Mouse (Mus musculus) liver, embryonic 16.5 days (tissue): ENCODE measurements around the gene Nceh1. TPM values are rescaled to one million over a fixed set of nuclear protein-coding genes. Genes with fewer than 3 reads are reported as not detected.

Experiments used
- ATAC-seq: fragments of 200-750 bp; cut with Nextera tagmentation; 2 replicates; pipeline ENCODE4 v1.8.0; 2017; ENCODE audit warnings: low read depth, mild to moderate bottlenecking, moderate number of reproducible peaks, moderate library complexity
- H3K27ac ChIP-seq: fragments of 300-500 bp; sonication (generic); 2 replicates; pipeline ENCODE4 v1.5.1; 2014; ENCODE audit warnings: mild to moderate bottlenecking, low read length
- H3K27me3 ChIP-seq: fragments of 300-500 bp; sonication (generic); 2 replicates; pipeline ENCODE4 v1.6.1; 2014; ENCODE audit warnings: low read depth, low read length, mixed read lengths; ENCODE audit not compliant: control insufficient read depth, insufficient read depth
- H3K36me3 ChIP-seq: fragments of 300-500 bp; sonication (generic); 2 replicates; pipeline ENCODE4 v1.6.1; 2014; ENCODE audit warnings: mild to moderate bottlenecking; ENCODE audit not compliant: control insufficient read depth, insufficient read depth
- H3K4me1 ChIP-seq: fragments of 300-500 bp; sonication (generic); 2 replicates; pipeline ENCODE4 v1.6.1; 2014; ENCODE audit warnings: low read depth, low read length, mixed read lengths; ENCODE audit not compliant: control insufficient read depth
- H3K4me2 ChIP-seq: fragments of 300-500 bp; sonication (generic); 2 replicates; pipeline ENCODE4 v1.6.1; 2014; ENCODE audit warnings: low read depth, low read length, mixed read lengths
- H3K4me3 ChIP-seq: fragments of 300-500 bp; sonication (generic); 2 replicates; pipeline ENCODE4 v1.5.1; 2014; ENCODE audit warnings: low read depth, mild to moderate bottlenecking, low read length
- H3K9ac ChIP-seq: fragments of 300-500 bp; sonication (generic); 2 replicates; pipeline ENCODE4 v1.6.1; 2014; ENCODE audit warnings: low read depth, low read length
- H3K9me3 ChIP-seq: fragments of 300-500 bp; sonication (generic); replicated peaks from 2 replicates; pipeline ENCODE4 v1.6.1; 2016; ENCODE audit warnings: low read length; ENCODE audit not compliant: control insufficient read depth
- WGBS: fragments of 180-500 bp; shearing (Covaris S2); extraction: QIAGEN DNeasy Blood & Tissue Kit; methylation state at CpG from one replicate; pipeline ENCODE4 v1.1.7; 2014; ENCODE audit not compliant: insufficient replicate concordance; 5-methylcytosine and 5-hydroxymethylcytosine counted together
- polyA plus RNA-seq: library from polyadenylated mRNA; unstranded; fragments of >200 nt; fragmentation: Nextera tagmentation; extraction: Ambion mirVana; gene quantifications from 2 replicates; pipeline ENCODE4 v1.2.1, GENCODE M21; 2015

The Nceh1 gene
- polyA plus RNA-seq, 1 experiment from 2014 or later: 7.2 TPM

DNA sequence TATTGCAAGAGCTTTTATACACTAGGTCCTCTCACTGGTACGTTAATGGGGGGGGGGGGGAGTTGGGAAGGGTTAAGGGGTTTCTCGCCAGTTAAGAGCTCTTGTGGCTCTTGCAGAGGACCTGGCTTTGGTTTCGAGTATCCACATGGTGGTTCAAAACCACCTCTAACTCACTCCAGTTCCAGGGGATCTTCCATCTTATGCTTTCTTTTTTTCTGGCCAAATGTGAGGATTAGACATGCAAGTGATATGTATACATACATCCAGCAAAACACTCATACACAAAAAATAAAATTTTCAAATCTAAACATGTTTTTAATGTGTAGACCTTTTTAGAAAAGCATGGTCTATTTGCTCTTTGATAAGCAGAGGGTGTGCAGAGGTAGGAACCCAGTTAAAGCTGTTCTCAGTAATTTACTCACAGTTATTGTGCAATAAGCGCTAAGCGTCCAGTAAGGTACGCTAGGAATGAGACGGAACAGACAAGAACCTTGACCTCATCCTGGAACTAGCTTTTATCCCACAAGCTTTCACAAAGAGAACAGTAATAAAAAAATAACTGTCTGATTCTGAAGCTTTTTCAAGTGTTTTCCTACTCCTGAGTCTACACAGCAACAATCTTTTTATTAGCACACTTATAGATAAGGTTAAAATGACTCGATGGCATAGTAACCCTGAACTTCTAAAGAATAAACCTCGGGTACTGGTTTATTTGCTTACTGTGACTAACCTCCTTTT, 26.7 kb upstream of the Nceh1 start:
- Histone ChIP-seq H3K4me1 (peaks cover 26% of the 10 kb centered on the region), H3K9me3 (no peaks in the 10 kb centered on the region), H3K4me3 (no peak overlapping the region), H3K27ac (peak overlapping the region; percentile 86), H3K4me2 (no peak overlapping the region), H3K27me3 (no peaks in the 10 kb centered on the region), H3K36me3 (peaks cover 3% of the 10 kb centered on the region; the same call in 1 of the 2 replicates), H3K9ac (no peak overlapping the region)
- no peak for ATAC-seq
- 60% methylated on average over 9 of the region's 9 CpGs for WGBS

- Histone ChIP-seq H3K4me1 (peaks cover 21% of the 10 kb centered on the region), H3K9me3 (no peaks in the 10 kb centered on the region), H3K9ac (no peak overlapping the region), H3K4me2 (no peak overlapping the region), H3K4me3 (no peak overlapping the region), H3K36me3 (no peaks in the 10 kb centered on the region), H3K27ac (no peak overlapping the region), H3K27me3 (no peaks in the 10 kb centered on the region)
- WGBS: 53% methylated on average over 3 of the region's 3 CpGs
- ATAC-seq: no peak
Measured at GRCm38 (mm10) chr3:27156594-27156949, 26.2 kb upstream of the Nceh1 start.

DNA sequence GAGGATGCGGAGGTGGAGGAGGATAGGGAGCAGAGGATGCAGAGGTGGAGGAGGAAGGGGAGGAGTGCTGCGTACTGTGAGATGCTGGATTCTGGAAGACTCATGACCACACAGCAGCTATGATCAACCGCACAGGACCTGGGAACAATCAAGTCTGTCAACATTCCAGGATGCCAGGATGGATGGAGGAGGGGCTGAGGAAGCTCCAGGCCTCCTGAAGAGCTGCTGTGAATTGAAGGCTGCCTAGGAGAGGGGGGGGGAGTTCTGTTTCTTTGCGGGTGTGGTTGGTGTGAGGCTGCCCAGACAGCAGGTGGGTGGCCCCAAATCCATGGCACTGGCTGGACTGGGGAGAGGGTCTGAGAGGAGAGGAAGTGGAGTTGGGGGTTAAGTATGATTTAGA, 23.9 kb upstream of the Nceh1 start:
- H3K9ac ChIP-seq: no peak overlapping the region
- no peak overlapping the region for H3K27ac ChIP-seq
- H3K36me3 ChIP-seq: no peaks in the 10 kb centered on the region
- 40% methylated on average over 4 of the region's 4 CpGs for WGBS
- no peak for ATAC-seq
- no peaks in the 10 kb centered on the region for H3K9me3 ChIP-seq
- no peak overlapping the region for H3K4me2 ChIP-seq
- H3K4me1 ChIP-seq: peaks cover 13% of the 10 kb centered on the region
- no peaks in the 10 kb centered on the region for H3K27me3 ChIP-seq
- H3K4me3 ChIP-seq: no peak overlapping the region

DNA sequence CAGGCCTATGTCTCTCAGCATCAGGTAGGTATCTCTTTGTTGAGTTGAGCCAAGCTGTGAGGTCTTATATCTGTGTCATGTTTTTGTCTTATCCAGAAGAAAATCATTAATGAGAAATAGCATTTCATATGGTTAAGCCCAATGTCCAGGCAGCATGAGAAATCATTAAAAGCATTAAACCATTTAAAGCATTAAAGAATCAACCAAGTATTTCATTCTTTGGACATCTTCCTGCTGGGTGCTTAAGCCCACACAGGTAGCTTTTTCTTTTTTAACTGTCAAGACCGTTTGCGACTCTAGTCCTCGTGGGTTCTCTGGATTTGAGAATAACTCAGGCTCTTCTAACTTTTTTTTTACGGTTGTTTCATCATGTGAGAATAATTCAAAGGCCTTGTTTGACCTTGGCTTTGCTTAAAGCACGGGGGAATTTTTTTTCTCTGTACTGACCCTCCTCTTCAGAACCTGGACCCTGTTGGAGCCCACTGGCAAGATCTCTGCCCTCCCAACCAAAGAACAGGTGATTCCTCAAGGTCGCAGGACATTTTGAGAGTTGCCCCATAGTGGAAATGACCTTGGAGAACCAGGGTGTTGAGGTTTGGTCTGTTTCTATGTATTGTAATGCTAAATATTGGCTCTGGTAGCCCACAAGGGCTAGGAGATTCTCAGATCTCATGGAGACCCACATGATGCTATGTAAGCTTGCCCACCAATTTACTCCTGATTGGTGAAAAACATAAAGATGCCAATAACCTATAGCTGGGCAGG, 20.9 kb upstream of the Nceh1 start:
- no peaks in the 10 kb centered on the region for H3K4me1 ChIP-seq
- H3K9me3 ChIP-seq: no peaks in the 10 kb centered on the region
- H3K27me3 ChIP-seq: no peaks in the 10 kb centered on the region
- no peak for ATAC-seq
- no peak overlapping the region for H3K4me3 ChIP-seq
- WGBS: 67% methylated on average over 6 of the region's 6 CpGs
- H3K4me2 ChIP-seq: no peak overlapping the region
- H3K9ac ChIP-seq: no peak overlapping the region
- no peak overlapping the region for H3K27ac ChIP-seq
- no peaks in the 10 kb centered on the region for H3K36me3 ChIP-seq

GRCm38 (mm10) chr3:27162410-27162804, 20.4 kb upstream of the Nceh1 start:
- Histone ChIP-seq H3K27me3 (no peaks in the 10 kb centered on the region), H3K9ac (no peak overlapping the region), H3K4me1 (no peaks in the 10 kb centered on the region), H3K27ac (no peak overlapping the region), H3K9me3 (no peaks in the 10 kb centered on the region), H3K4me3 (no peak overlapping the region), H3K4me2 (no peak overlapping the region), H3K36me3 (no peaks in the 10 kb centered on the region)
- WGBS: 45% methylated on average over 2 of the region's 2 CpGs
- ATAC-seq: no peak

DNA sequence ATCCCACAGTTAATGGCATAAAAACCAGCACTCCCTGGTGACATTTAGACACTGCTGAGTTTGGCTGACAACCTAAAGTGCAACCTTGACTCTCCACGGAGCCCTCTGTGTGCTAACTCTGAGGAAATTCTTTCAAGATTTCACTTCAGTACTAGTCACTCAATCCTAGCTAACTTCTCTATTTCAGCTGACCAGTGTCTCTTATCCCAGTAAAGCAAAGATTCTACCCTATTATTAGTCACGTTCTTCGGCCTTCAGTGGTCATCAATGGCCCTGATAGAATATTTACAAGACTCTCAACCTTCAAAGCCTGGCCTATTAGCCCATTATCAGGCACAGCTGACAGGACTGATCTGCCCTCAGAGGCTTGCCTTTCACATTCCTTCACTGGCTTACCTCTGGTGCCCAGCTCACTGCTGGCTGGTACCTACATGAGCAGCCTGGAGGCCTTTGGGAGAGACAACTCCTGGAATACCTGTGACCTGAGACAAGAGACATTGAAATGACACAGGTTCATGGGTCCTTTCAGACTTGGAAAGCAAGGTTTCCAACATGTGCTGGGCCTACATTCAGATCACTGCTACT, 17.2 kb upstream of the Nceh1 start:
- H3K27ac ChIP-seq: no peak overlapping the region
- no peaks in the 10 kb centered on the region for H3K27me3 ChIP-seq
- no peak for ATAC-seq
- no peaks in the 10 kb centered on the region for H3K9me3 ChIP-seq
- H3K4me2 ChIP-seq: no peak overlapping the region
- H3K4me1 ChIP-seq: no peaks in the 10 kb centered on the region
- no peaks in the 10 kb centered on the region for H3K36me3 ChIP-seq
- H3K4me3 ChIP-seq: no peak overlapping the region
- no peak overlapping the region for H3K9ac ChIP-seq
- 40% methylated on average over 3 of the region's 3 CpGs for WGBS

DNA sequence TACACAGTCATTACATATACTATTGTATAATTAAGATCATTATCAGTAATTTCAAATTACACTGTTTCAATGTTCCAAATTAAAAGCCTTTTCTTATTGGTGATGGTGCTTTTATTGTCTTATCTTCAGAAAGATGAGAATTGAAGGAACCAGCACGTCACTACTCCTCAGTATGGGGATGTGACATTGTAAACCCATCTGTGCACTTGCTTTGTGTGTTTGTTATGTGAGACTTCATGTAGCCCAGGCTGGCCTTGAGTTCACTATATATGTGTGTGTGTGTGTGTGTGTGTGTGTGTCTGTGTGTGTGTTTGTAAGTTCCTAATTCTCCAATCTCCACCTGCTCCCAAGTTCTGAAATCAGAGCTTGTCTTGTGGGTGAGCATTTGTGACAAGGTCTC, 12.5 kb upstream of the Nceh1 start:
- Histone ChIP-seq H3K9me3 (no peaks in the 10 kb centered on the region), H3K4me2 (no peak overlapping the region), H3K9ac (no peak overlapping the region), H3K4me1 (no peaks in the 10 kb centered on the region), H3K27me3 (no peaks in the 10 kb centered on the region), H3K36me3 (no peaks in the 10 kb centered on the region), H3K27ac (no peak overlapping the region), H3K4me3 (no peak overlapping the region)
- WGBS: 47% methylated on average over 1 of the region's 1 CpGs
- ATAC-seq: no peak

GRCm38 (mm10) chr3:27179711-27180110, 3.1 kb upstream of the Nceh1 start:
- ATAC-seq: no peak
- Histone ChIP-seq H3K27me3 (no peaks in the 10 kb centered on the region), H3K4me1 (peaks cover 8% of the 10 kb centered on the region), H3K9ac (no peak overlapping the region), H3K4me3 (no peak overlapping the region), H3K9me3 (no peaks in the 10 kb centered on the region), H3K36me3 (no peaks in the 10 kb centered on the region), H3K27ac (no peak overlapping the region), H3K4me2 (no peak overlapping the region)
- WGBS: 67% methylated on average over 8 of the region's 8 CpGs

DNA sequence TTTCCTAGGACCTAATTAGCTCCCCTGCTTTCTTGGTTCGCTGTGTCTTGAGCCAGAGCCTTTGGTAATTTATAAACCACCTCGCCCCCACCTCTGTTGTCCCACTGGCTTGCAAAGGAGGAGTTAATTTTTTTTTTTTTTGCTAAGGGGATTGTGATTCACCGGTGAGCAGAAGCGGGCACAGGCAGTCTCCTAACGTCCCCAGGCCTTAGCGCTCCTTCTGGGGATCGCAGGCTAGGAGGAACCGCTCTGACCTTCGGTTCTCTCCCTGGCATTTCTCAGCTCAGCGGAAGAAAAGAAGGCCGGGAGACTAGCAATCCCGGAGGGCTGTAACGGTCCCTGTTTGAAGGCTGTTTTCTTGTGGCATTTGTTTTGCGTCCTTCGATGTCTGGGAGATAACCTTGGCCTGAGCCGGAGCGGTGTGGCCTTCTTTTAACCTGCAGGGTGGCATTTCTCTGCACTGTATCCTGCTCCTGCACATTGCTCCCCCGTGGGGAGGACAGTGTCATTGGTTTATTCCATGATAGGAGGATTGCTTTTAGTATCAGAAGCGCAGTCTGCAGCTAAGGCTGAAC, 923 bp downstream of the Nceh1 start:
- H3K4me2 ChIP-seq: peak overlapping the region; percentile 80
- WGBS: 10% methylated on average over 19 of the region's 19 CpGs
- ATAC-seq: no peak

More for the DNA sequence above, 923 bp downstream of the Nceh1 start:
- no peaks in the 10 kb centered on the region for H3K27me3 ChIP-seq
- H3K4me1 ChIP-seq: peaks cover 8% of the 10 kb centered on the region
- no peaks in the 10 kb centered on the region for H3K9me3 ChIP-seq
- H3K9ac ChIP-seq: peak overlapping the region; percentile 55
- no peak overlapping the region for H3K27ac ChIP-seq
- no peaks in the 10 kb centered on the region for H3K36me3 ChIP-seq
- H3K4me3 ChIP-seq: peak overlapping the region; percentile 68
